Mouse (Mus musculus): ENCODE measurements around the gene Pgk2. TPM values are rescaled to one million over a fixed set of nuclear protein-coding genes. Genes with fewer than 3 reads are reported as not detected.
"Not testable (repeated sequence)": the region's sequence is repeated elsewhere in the genome, so short reads cannot be mapped to it uniquely, and the experiment has no call there.

Gene Pgk2
- not detected for total RNA-seq (2021)
- long read RNA-seq, experiment 1: 0 reads
- long read RNA-seq, experiment 2: 0 reads

DNA sequence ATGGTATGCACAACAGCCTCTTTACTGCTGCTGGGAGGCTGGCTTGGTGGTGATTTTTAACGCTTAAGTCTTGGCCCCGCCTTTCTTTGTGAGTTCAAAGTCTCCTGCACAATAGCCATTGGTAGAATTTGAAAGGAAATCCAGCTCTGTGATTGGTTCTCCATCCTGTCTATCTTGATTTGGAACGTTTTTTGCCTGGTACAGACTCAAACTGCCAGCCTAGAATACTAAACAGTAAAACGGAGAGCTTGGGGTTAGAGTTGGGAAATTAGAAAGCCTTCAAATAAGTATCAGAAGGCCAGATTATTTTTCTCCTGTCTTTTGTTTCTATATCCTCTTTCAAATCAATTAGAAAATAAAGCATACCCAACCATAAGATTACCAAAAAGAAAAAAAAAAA is at the start of gene Pgk2:
TSS of gene Pgk2 (minus strand) at position 101 of the 400 bp plus-strand sequence.
- intact Hi-C loops (cut with DNase I): no loop called here
- DNase-seq (ENCODE audit: low spot score in 2 of 2): no peak

DNA sequence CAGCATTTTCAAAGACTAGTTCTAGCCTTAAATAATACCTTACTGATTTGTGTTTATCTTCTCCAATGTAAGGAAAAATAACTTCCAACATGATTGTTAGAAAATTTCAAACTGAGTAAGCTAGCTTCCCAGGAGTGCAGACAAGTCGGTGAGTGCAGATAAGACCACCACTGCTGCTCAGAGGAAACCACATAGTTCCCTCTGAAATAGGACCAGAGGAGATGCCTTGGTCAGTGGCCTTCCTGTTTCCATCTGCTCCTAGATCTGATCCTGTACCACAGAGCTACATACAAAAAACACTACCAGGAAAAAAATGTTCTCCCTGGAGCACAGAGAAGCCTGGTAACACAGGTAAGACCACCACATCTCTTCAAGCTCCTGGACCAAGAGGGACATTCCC is 44.0 kb upstream of the Pgk2 start:
- no peak for DNase-seq (ENCODE audit: low spot score in 2 of 2)
- intact Hi-C loops (cut with DNase I): no loop called here

DNA sequence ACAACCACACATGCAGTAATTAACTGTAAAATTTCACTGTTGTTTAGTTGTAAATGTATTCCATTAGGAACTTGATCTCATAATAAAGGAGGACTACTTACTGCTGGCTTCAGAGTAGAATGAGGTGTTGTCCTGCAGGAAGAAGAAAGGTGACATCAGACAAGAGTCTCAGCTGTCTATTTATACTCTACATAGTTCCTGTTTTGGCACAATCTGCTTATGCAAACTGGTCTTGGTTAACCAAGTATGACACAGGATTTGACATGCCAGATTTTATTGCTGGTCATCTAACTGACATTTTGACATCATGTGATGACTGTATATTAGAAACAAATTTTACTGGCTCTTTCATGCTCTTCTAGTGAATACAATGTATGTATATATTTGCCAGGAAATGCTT is 33.7 kb upstream of the Pgk2 start, which contains the start of gene Crisp3:
TSS of gene Crisp3 (minus strand) at position 154 of the 400 bp plus-strand sequence.
- DNase-seq (ENCODE audit: low spot score in 2 of 2): no peak
- intact Hi-C loops (cut with DNase I): no loop called here

DNA sequence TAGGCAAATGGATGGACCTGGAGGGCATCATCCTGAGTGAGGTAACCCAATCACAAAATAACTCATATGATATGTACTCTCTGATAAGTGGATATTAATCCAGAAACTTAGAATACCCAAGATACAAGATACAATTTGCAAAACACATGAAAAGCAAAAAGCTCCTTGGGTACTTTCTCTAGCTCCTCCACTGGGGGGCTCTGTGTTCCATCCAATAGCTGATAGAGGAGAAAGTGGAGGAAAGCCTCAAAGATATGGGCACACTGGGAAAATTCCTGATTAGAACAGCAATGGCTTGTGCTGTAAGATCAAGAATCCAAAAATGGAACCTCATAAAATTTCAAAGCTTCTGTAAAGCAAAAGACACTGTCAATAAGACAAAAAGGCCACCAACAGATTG is 6.6 kb downstream of the Pgk2 start:
- DNase-seq (ENCODE audit: low spot score in 2 of 2); intact Hi-C loops (cut with DNase I): not testable (repeated sequence)

DNA sequence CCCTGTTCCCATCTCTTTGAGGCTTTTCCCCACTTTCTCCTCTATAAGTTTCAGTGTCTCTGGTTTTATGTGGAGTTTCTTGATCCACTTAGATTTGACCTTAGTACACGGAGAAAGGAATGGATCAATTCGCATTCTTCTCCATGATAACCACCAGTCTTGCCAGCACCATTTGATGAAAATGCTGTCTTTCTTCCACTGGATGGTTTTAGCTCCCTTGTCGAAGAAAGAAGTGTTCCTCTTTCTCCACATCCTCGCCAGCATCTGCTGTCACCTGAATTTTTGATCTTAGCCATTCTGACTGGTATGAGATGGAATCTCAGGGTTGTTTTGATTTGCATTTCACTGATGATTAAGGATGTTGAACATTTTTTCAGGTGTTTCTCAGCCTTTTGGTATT is 18.2 kb downstream of the Pgk2 start:
- intact Hi-C loops (cut with DNase I); DNase-seq (ENCODE audit: low spot score in 2 of 2): not testable (repeated sequence)

DNA sequence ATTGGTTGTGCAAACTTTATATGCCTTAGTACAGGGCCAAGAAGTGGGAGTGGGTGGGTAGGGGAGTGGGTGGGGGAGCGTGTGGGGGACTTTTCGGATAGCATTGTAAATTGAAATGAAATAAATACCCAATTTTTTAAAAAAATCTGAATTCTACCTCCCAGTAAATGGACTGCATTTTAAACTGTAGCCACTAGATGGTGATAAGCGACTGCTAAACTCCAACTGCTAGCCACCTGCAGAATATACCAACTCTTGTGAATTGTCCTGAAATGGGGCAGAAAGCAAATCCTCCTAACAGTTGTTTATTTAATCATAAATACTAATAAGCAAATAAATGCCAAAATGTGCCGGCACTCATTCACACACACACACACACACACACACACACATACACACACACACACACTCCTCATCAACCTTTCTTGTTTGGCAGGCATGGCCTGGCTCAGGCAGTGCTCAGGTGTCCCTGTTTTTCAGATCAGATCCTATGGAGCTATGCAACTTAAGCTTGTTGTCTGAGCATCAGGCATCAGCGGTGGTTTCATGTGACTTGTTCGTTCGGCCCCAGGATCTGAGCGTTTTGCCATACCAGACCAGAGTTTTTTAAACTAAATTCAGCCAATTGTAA is 50.6 kb downstream of the Pgk2 start:
- intact Hi-C loops (cut with DNase I): loop anchor here (5.0 to 10.0 kb wide), 2 partner anchors 227 to 274 kb away; no protein-coding TSS in a partner anchor
- not testable (repeated sequence) for DNase-seq (ENCODE audit: low spot score in 2 of 2)

Other genes with a start within 250 kb of the Pgk2 start
- not detected for gene AC192777.2, start 113.2 kb downstream of the Pgk2 start, total RNA-seq (2021)
- not detected for gene Crisp3, start 33.6 kb upstream of the Pgk2 start, total RNA-seq (2021)
- gene Crisp1, start 110.6 kb upstream of the Pgk2 start, total RNA-seq (2021): not detected